20 mouse cellular contexts compared by ENCODE assay signal in genomic region chr1:157937800-157938348, GRCm38 (mm10).
DNase-seq lines count a peak whose midpoint lies in the region; ATAC-seq and TF ChIP-seq lines count a peak whose summit lies in the region.
"Had no signal": no experiment of that assay in that cellular context is flagged by ENCODE, and none has a peak within 500 bp of the region (broad histone marks: within the 10 kb centered on the region; RNA-seq: fewer than 3 reads in every experiment).

No protein-coding gene starts in this region.

- no peaks in the 10 kb centered on the region for H3K9me3 ChIP-seq in midbrain, embryonic 11.5 days (ENCODE audit: control insufficient read depth, low read length)
- no peaks in the 10 kb centered on the region for H3K9me3 ChIP-seq in midbrain, embryonic 14.5 days (ENCODE audit: control insufficient read depth, low read length)
- H3K9me3 ChIP-seq in forebrain, embryonic 11.5 days (ENCODE audit: control insufficient read depth, low read length): no peaks in the 10 kb centered on the region
- H3K9me3 ChIP-seq in forebrain, postnatal 0 days (ENCODE audit: low read length): no peaks in the 10 kb centered on the region
- no peaks in the 10 kb centered on the region for H3K9me3 ChIP-seq in midbrain, embryonic 16.5 days (replicated peaks; ENCODE audit: control insufficient read depth, low read length, poor library complexity, severe bottlenecking)
- H3K9me3 ChIP-seq: heart, embryonic 13.5 days had no signal

- H3K9ac ChIP-seq in midbrain, embryonic 11.5 days (ENCODE audit: low read length): no peak overlapping the region
- no peak overlapping the region for H3K9ac ChIP-seq in midbrain, embryonic 14.5 days (replicated peaks; ENCODE audit: low read length)
- no peak overlapping the region for H3K9ac ChIP-seq in forebrain, embryonic 11.5 days (ENCODE audit: low read length)
- no peak overlapping the region for H3K9ac ChIP-seq in forebrain, postnatal 0 days
- no peak overlapping the region for H3K9ac ChIP-seq in midbrain, embryonic 16.5 days (ENCODE audit: low read depth, low read length)
- H3K9ac ChIP-seq: heart, embryonic 13.5 days; liver, embryonic 14.5 days had no signal

- no peak overlapping the region for H3K4me2 ChIP-seq in midbrain, embryonic 11.5 days
- H3K4me2 ChIP-seq in midbrain, embryonic 14.5 days (ENCODE audit: low read length): no peak overlapping the region
- H3K4me2 ChIP-seq in forebrain, embryonic 11.5 days (ENCODE audit: low read depth, low read length, severe bottlenecking): no peak overlapping the region
- H3K4me2 ChIP-seq in forebrain, postnatal 0 days (ENCODE audit: low read depth): no peak overlapping the region
- no peak overlapping the region for H3K4me2 ChIP-seq in midbrain, embryonic 16.5 days (ENCODE audit: low read length)
- H3K4me2 ChIP-seq: heart, embryonic 13.5 days had no signal

- 69% methylated on average over 1 of the region's 1 CpGs for WGBS in midbrain, embryonic 11.5 days
- WGBS in midbrain, embryonic 14.5 days: 37% methylated on average over 1 of the region's 1 CpGs
- WGBS in forebrain, embryonic 11.5 days: 43% methylated on average over 1 of the region's 1 CpGs
- 25% methylated on average over 1 of the region's 1 CpGs for WGBS in forebrain, postnatal 0 days
- 31% methylated on average over 1 of the region's 1 CpGs for WGBS in midbrain, embryonic 16.5 days

- no peaks in the 10 kb centered on the region for H3K27me3 ChIP-seq in midbrain, embryonic 11.5 days (ENCODE audit: control insufficient read depth, insufficient read depth, low read length)
- no peaks in the 10 kb centered on the region for H3K27me3 ChIP-seq in midbrain, embryonic 14.5 days (ENCODE audit: control insufficient read depth, insufficient read depth, low read length)
- H3K27me3 ChIP-seq in forebrain, embryonic 11.5 days (ENCODE audit: control insufficient read depth, insufficient read depth, low read length): no peaks in the 10 kb centered on the region
- no peaks in the 10 kb centered on the region for H3K27me3 ChIP-seq in forebrain, postnatal 0 days (ENCODE audit: insufficient read depth, low read length)
- H3K27me3 ChIP-seq in midbrain, embryonic 16.5 days (ENCODE audit: control insufficient read depth, insufficient read depth, low read depth, low read length): no peaks in the 10 kb centered on the region
- H3K27me3 ChIP-seq: heart, embryonic 13.5 days had no signal

- ATAC-seq in midbrain, embryonic 11.5 days (ENCODE audit: low FRiP score): peak; percentile 84
- ATAC-seq in midbrain, embryonic 14.5 days (ENCODE audit: low FRiP score, low TSS enrichment): no peak
- ATAC-seq in forebrain, embryonic 11.5 days (replicated peaks; ENCODE audit: low FRiP score): peak; percentile 84
- peak; percentile 88 for ATAC-seq in forebrain, postnatal 0 days
- no peak; the same call in 1 of the 2 replicates for ATAC-seq in midbrain, embryonic 16.5 days
- ATAC-seq: inflammation-experienced regulatory T-cells, adult 6 months had no signal

- no peak for DNase-seq in midbrain, embryonic 11.5 days (ENCODE audit: low spot score, missing footprints)
- DNase-seq in midbrain, embryonic 14.5 days: no peak
- no peak for DNase-seq in forebrain, embryonic 11.5 days (ENCODE audit: low spot score)
- peak; percentile 44 for DNase-seq in forebrain, postnatal 0 days
- no peak for DNase-seq in kidney, postnatal 4 days
- no peak for DNase-seq in c-Kit-positive CD71-positive TER-119-positive erythroid progenitor cells, embryonic 14.5 days (ENCODE audit: low spot score)
- no peak for DNase-seq in embryo, embryonic 10 days (ENCODE audit: low spot score)
- DNase-seq: cerebellum, adult 11 months; cerebellum, postnatal 25 days; gastrocnemius, postnatal 10 days; heart, adult 18-20 months; kidney, adult 2 months; kidney, postnatal 10 days; retina, postnatal 1 day had no signal

- TF ChIP-seq CTCF in forebrain, postnatal 0 days (IDR thresholded peaks at IDR 0.05; ENCODE audit: low read depth): no peak

- H3K4me3 ChIP-seq in midbrain, embryonic 11.5 days (ENCODE audit: low read depth, low read length): no peak overlapping the region
- no peak overlapping the region for H3K4me3 ChIP-seq in midbrain, embryonic 14.5 days (replicated peaks; ENCODE audit: low read depth, low read length)
- no peak overlapping the region for H3K4me3 ChIP-seq in forebrain, embryonic 11.5 days (ENCODE audit: low read depth, low read length)
- no peak overlapping the region for H3K4me3 ChIP-seq in forebrain, postnatal 0 days (ENCODE audit: low read depth, low read length)
- no peak overlapping the region for H3K4me3 ChIP-seq in midbrain, embryonic 16.5 days (ENCODE audit: low read depth, low read length)
- H3K4me3 ChIP-seq: heart, embryonic 13.5 days; layer of hippocampus, adult 2 months had no signal

- no peaks in the 10 kb centered on the region for H3K36me3 ChIP-seq in midbrain, embryonic 11.5 days (ENCODE audit: control insufficient read depth, insufficient read depth, low read length)
- no peaks in the 10 kb centered on the region for H3K36me3 ChIP-seq in midbrain, embryonic 14.5 days (ENCODE audit: control insufficient read depth, insufficient read depth, low read length)
- H3K36me3 ChIP-seq in forebrain, embryonic 11.5 days (ENCODE audit: control insufficient read depth, insufficient read depth, low read length): no peaks in the 10 kb centered on the region
- no peaks in the 10 kb centered on the region for H3K36me3 ChIP-seq in forebrain, postnatal 0 days (ENCODE audit: insufficient read depth)
- H3K36me3 ChIP-seq in midbrain, embryonic 16.5 days (ENCODE audit: control insufficient read depth, insufficient read depth, low read length): no peaks in the 10 kb centered on the region
- H3K36me3 ChIP-seq: heart, embryonic 13.5 days had no signal

- peaks cover 7% of the 10 kb centered on the region for H3K4me1 ChIP-seq in midbrain, embryonic 11.5 days (ENCODE audit: control insufficient read depth, insufficient read depth, low read length)
- peaks cover 12% of the 10 kb centered on the region for H3K4me1 ChIP-seq in midbrain, embryonic 14.5 days (ENCODE audit: control insufficient read depth, insufficient read depth, low read length)
- H3K4me1 ChIP-seq in forebrain, embryonic 11.5 days (replicated peaks; ENCODE audit: control insufficient read depth, insufficient read depth, low read length): no peaks in the 10 kb centered on the region; the same call in 1 of the 2 replicates
- H3K4me1 ChIP-seq in forebrain, postnatal 0 days (ENCODE audit: insufficient read depth): peaks cover 10% of the 10 kb centered on the region
- H3K4me1 ChIP-seq in midbrain, embryonic 16.5 days (ENCODE audit: control insufficient read depth, insufficient read depth, low read length): peaks cover 8% of the 10 kb centered on the region
- H3K4me1 ChIP-seq: heart, embryonic 13.5 days had no signal

- H3K27ac ChIP-seq in midbrain, embryonic 11.5 days (ENCODE audit: low read depth, low read length): no peak overlapping the region
- no peak overlapping the region for H3K27ac ChIP-seq in midbrain, embryonic 14.5 days (replicated peaks; ENCODE audit: low read depth, low read length)
- H3K27ac ChIP-seq in forebrain, embryonic 11.5 days (ENCODE audit: low read depth, low read length): no peak overlapping the region; the same call in 1 of the 2 replicates
- peak overlapping the region; percentile 36; the same call in 1 of the 2 replicates for H3K27ac ChIP-seq in forebrain, postnatal 0 days (ENCODE audit: low read depth, low read length)
- peak overlapping the region; percentile 15; the same call in 1 of the 2 replicates for H3K27ac ChIP-seq in midbrain, embryonic 16.5 days (ENCODE audit: low read length)
- H3K27ac ChIP-seq: heart, embryonic 13.5 days; layer of hippocampus, adult 2 months; liver, embryonic 14.5 days; stomach, postnatal 0 days had no signal

Comparison
In these comparisons a context has a peak if more than half of its experiments do, and no peak if none do; other contexts are left out.
1. ATAC-seq: peak in midbrain, embryonic 11.5 days (single experiment), forebrain, embryonic 11.5 days (single experiment) and forebrain, postnatal 0 days (single experiment); none in midbrain, embryonic 14.5 days (single experiment) and midbrain, embryonic 16.5 days (single experiment).
2. H3K27ac ChIP-seq: peak in forebrain, postnatal 0 days (single experiment) and midbrain, embryonic 16.5 days (single experiment); none in midbrain, embryonic 11.5 days (single experiment), midbrain, embryonic 14.5 days (single experiment) and forebrain, embryonic 11.5 days (single experiment).